Mouse (Mus musculus) CD8-positive naive resting alpha-beta T cell, adult 2 months (primary cell): Measurements from ENCODE around the gene Lcn10.
"Not testable (repeated sequence)": the region's sequence is repeated elsewhere in the genome, so short reads cannot be mapped to it uniquely, and the experiment has no call there.

ENCODE experiments used
- DNase-seq, 2 experiments: peaks; one replicate each; pipeline ENCODE4 v3.0.0; 2022; ENCODE audit warnings: low read depth in 2 of 2, low spot score in 2 of 2

The Lcn10 gene

DNA sequence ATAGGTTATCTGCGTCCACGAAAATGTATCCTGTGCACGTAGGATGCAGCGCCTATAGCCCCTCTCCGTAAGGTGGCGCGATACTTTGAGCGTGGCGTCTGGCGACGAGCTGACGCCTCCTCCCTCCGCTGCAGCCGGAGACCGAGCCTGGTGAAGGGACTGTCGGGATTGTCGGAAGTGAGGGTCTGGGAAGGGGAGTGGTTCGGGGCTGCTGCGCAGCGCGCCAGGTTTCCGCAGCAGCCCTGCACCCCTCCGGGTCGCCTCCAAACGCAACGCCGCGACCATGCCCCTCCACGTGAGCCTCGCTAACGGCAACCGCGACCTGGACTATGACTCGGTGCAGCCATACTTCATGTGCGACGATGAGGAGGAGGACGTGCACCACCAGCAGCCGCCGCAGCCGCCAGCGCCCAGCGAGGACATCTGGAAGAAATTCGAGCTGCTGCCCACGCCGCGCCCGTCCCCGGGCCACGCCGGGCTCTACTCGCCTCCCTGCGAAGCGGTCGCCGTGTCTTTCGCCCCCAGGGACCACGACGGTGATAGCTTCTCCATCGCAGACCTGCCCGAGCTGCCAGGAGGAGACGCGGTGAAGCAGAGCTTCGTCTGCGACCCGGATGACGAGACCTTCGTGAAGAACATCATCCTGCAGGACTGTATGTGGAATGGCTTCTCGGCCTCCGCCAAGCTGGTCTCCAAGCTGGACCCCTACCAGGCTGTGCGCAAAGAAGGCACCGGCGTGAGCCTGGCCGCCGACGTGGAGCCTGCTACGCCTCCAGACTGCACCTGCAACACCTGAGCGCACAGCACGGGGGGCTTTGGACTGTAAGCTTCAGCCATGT lies 24.3 kb downstream of the Lcn10 start, which contains the start of gene Bmyc:
TSS of gene Bmyc (plus strand) at position 97 of the 839 bp plus-strand sequence.
- DNase-seq, result peak; percentile 53 to 70

- DNase-seq, result no peak
Observed at GRCm38 (mm10) chr2:25708121-25708520, 25.6 kb downstream of the Lcn10 start.

GRCm38 (mm10) chr2:25709056-25709455 lies 26.5 kb downstream of the Lcn10 start:
- DNase-seq, result not testable (repeated sequence)

DNA sequence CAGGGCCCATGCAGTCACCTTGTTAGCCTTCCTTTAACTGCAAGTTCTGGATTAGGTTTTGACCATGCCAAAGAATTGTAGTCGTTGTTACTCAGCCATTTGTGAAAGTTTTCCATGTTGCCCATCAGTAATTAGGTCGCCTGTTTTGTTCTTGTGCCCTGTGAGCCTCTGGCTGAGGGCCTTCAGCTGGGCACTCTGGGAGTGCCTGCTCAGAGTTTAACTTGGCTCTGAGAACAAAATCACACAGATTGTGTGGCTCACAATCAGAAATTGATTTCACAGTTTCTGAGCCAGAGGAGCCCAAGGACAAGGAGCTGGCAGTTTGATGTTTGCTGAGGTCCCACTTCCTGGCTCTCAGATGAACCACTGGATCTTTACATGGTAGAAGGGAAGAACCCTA lies 27.3 kb downstream of the Lcn10 start:
- DNase-seq, result not testable (repeated sequence)

- DNase-seq, result not testable (repeated sequence)
Observed at GRCm38 (mm10) chr2:25711641-25712040, 29.1 kb downstream of the Lcn10 start.

DNA sequence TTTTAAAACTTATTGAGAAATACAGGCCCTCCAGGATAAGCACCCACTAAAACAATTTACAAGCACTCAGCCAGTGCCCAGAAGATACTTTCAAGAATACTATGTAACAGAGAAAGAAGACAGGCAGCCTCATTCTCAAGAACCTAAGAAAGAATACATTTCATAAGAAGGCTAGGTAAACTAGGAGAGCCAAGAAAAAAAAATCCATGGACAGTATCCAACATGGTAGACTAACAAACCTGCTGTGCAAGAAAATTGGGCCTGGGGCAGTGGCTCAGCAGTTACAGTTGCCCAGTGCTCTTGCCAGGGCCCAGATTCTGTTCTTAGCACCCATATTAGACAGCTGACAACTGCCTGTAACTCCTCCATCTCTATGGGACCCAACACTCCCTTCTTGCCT lies 34.7 kb downstream of the Lcn10 start:
- DNase-seq, result no peak

DNA sequence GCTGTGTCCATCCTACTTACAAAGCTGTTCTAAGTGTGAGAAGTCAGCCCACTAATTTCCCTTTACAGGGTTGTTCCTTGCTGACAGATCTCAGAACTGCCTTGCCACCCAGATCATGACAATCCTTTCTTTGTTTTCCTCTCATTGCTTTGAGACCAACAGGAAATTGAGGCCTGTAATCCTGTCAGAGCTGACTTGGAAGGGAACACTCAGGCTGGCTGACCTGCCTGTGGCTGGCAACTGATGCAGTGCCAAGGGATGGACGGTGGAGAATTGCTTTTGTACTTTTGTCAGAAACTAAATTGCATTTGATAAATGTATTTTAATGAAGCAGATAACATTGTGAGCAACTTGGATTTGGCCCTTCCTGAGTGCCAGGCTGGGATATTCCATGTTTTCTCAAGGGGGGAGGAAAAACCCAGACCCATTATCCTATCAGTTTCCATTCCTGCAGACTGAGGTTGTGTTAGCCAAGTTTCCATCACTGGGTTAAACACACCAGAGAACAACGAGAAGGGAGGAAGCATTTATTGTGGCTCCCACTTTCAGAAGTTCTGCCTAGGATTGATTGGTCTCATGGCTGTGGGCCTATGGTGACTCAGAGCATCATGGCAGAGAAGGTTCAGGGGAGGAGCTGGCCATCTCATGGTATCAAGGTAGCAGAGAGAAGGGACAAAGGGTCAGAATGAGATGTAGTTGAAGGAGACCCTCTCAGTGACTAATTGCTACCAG lies 50.8 kb downstream of the Lcn10 start:
- no peak for DNase-seq
